Mouse (Mus musculus) lung, postnatal 0 days (tissue): Measurements from ENCODE around the gene Ddit4l.

Source experiments
- CTCF ChIP-seq: IDR thresholded peaks from 2 replicates; pipeline ENCODE4 v1.5.1; 2016; ENCODE audit warnings: antibody characterized with exemption, mild to moderate bottlenecking
- EP300 ChIP-seq: IDR thresholded peaks from 2 replicates; pipeline ENCODE4 v1.6.1; 2016; ENCODE audit warnings: antibody characterized with exemption, mild to moderate bottlenecking, control low read depth

DNA sequence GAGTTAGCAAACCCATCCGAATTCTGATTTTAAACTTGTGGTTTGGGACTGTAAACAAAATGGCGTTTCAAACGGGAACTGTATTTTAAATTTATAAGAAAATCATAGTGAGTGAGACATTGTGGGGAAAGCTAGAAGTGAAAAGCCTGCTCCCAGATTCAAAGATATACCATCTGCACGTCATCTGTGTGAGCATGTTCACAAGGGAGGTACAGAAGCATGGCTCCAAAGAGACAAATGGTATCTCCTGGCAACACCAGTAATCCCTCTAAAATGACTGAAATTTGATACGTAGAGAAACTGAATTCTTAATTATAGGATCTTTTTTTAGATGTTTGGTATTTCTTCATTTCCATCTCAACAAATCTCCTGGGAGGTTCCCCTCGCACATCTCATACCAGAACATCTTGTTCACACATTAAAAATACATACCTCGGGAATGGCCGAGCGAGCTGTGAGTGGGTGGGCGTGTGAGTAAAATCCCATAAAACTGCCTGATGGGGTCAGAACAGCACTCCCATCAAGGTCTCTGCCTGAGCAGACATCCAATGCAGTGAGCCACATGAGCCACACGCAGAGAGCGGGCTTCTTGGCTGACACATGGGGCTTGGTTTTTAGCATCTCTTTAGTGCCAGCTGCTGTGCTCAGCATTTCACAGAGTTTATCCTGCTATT, 26.2 kb downstream of the Ddit4l start:
- TF ChIP-seq CTCF (no peak), EP300 (no peak)
